Comparison of ENCODE assay signal across 28 mouse cellular contexts in the genomic region with DNA sequence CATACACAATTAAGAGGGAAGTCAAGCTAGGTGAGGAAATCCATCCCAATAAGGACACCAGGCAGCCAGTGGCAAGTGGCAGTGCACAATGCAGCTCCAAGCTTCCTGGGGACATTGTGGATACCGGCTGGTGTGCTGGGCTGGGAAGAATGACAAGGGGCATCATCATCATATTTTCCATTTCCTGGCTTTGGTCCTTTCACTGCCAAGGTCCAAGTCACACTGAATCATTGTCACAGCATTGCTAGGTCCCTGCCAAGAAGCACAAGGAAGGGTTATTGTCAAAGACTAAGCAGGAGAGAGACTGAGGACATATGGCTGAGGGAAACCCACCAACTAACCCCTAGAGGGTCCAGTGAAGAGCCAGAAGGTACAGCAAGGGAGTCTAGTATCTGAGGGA.
DNase-seq lines count a peak whose midpoint lies in the region; ATAC-seq and TF ChIP-seq lines count a peak whose summit lies in the region.
"Had no signal": no experiment of that assay in that cellular context is flagged by ENCODE, and none has a peak within 500 bp of the region (broad histone marks: within the 10 kb centered on the region; RNA-seq: fewer than 3 reads in every experiment).

No protein-coding gene starts in this region.

- H3K9me3 ChIP-seq in midbrain, postnatal 0 days (ENCODE audit: low read length), result no peaks in the 10 kb centered on the region
- no peaks in the 10 kb centered on the region for H3K9me3 ChIP-seq in midbrain, embryonic 11.5 days (ENCODE audit: control insufficient read depth, low read length)
- H3K9me3 ChIP-seq: embryonic facial prominence, embryonic 15.5 days; heart, embryonic 10.5 days; kidney, embryonic 15.5 days; limb, embryonic 13.5 days; liver, embryonic 13.5 days; midbrain, embryonic 15.5 days; neural tube, embryonic 13.5 days had no signal

- no peak; the same call in 1 of the 2 replicates for ATAC-seq in midbrain, postnatal 0 days (ENCODE audit: low FRiP score)
- no peak for ATAC-seq in midbrain, embryonic 11.5 days (ENCODE audit: low FRiP score)
- ATAC-seq: activated CD4-positive, CD25-positive, alpha-beta regulatory T cell, adult 4 months; forebrain, embryonic 14.5 days; midbrain, embryonic 15.5 days had no signal

- no peak overlapping the region for H3K4me2 ChIP-seq in midbrain, postnatal 0 days (ENCODE audit: low read depth, low read length, poor library complexity, severe bottlenecking)
- H3K4me2 ChIP-seq in midbrain, embryonic 11.5 days, result no peak overlapping the region
- H3K4me2 ChIP-seq: embryonic facial prominence, embryonic 15.5 days; kidney, embryonic 15.5 days; limb, embryonic 13.5 days; liver, embryonic 13.5 days; midbrain, embryonic 15.5 days; neural tube, embryonic 13.5 days had no signal

- H3K4me1 ChIP-seq in midbrain, postnatal 0 days (ENCODE audit: insufficient read depth, low read length), result no peaks in the 10 kb centered on the region
- H3K4me1 ChIP-seq in midbrain, embryonic 11.5 days (ENCODE audit: control insufficient read depth, insufficient read depth, low read length), result 0 out of 2 replicates have a peak, but pooled peaks cover 2% of the 10 kb centered on the region
- H3K4me1 ChIP-seq: embryonic facial prominence, embryonic 15.5 days; heart, embryonic 10.5 days; kidney, embryonic 15.5 days; limb, embryonic 13.5 days; liver, embryonic 13.5 days had no signal

- no peak overlapping the region for H3K9ac ChIP-seq in midbrain, postnatal 0 days (replicated peaks; ENCODE audit: low read length, poor library complexity, severe bottlenecking)
- H3K9ac ChIP-seq in midbrain, embryonic 11.5 days (ENCODE audit: low read length), result no peak overlapping the region
- H3K9ac ChIP-seq: embryonic facial prominence, embryonic 15.5 days; kidney, embryonic 15.5 days; limb, embryonic 13.5 days; liver, embryonic 13.5 days; midbrain, embryonic 15.5 days; neural tube, embryonic 13.5 days had no signal

- no peak for TF ChIP-seq CTCF in midbrain, postnatal 0 days (IDR thresholded peaks at IDR 0.05)

- H3K27me3 ChIP-seq in midbrain, postnatal 0 days (ENCODE audit: insufficient read depth, low read length), result no peaks in the 10 kb centered on the region
- no peaks in the 10 kb centered on the region for H3K27me3 ChIP-seq in midbrain, embryonic 11.5 days (ENCODE audit: control insufficient read depth, insufficient read depth, low read length)
- H3K27me3 ChIP-seq: embryonic facial prominence, embryonic 15.5 days; kidney, embryonic 15.5 days; limb, embryonic 13.5 days; liver, embryonic 13.5 days; midbrain, embryonic 15.5 days; neural tube, embryonic 13.5 days had no signal

- H3K4me3 ChIP-seq in midbrain, postnatal 0 days (ENCODE audit: low read depth, low read length), result no peak overlapping the region
- H3K4me3 ChIP-seq in midbrain, embryonic 11.5 days (ENCODE audit: low read depth, low read length), result no peak overlapping the region
- H3K4me3 ChIP-seq: embryonic facial prominence, embryonic 15.5 days; heart, embryonic 10.5 days; kidney, embryonic 15.5 days; limb, embryonic 13.5 days; liver, embryonic 13.5 days; midbrain, embryonic 15.5 days; myocyte; neural tube, embryonic 13.5 days had no signal

- H3K27ac ChIP-seq in midbrain, postnatal 0 days (ENCODE audit: low read depth, low read length), result no peak overlapping the region
- H3K27ac ChIP-seq in midbrain, embryonic 11.5 days (ENCODE audit: low read depth, low read length), result no peak overlapping the region
- H3K27ac ChIP-seq: embryonic facial prominence, embryonic 15.5 days; heart, embryonic 10.5 days; kidney, embryonic 15.5 days; limb, embryonic 13.5 days; liver, embryonic 13.5 days; midbrain, embryonic 15.5 days; neural tube, embryonic 13.5 days; stomach, postnatal 0 days had no signal

- 83% methylated on average over 1 of the region's 1 CpGs for WGBS in midbrain, postnatal 0 days
- 83% methylated on average over 1 of the region's 1 CpGs for WGBS in midbrain, embryonic 11.5 days

- H3K36me3 ChIP-seq in midbrain, postnatal 0 days (ENCODE audit: insufficient read depth, low read length), result no peaks in the 10 kb centered on the region
- H3K36me3 ChIP-seq in midbrain, embryonic 11.5 days (ENCODE audit: control insufficient read depth, insufficient read depth, low read length), result no peaks in the 10 kb centered on the region
- H3K36me3 ChIP-seq: embryonic facial prominence, embryonic 15.5 days; heart, embryonic 10.5 days; kidney, embryonic 15.5 days; limb, embryonic 13.5 days; liver, embryonic 13.5 days; midbrain, embryonic 15.5 days; neural tube, embryonic 13.5 days had no signal

- DNase-seq in midbrain, postnatal 0 days (ENCODE audit: low spot score), result peak; percentile 77
- DNase-seq in midbrain, embryonic 11.5 days (ENCODE audit: low spot score, missing footprints), result no peak
- peak; percentile 38 for DNase-seq in cerebellum, adult 11 months
- peak; percentile 79 for DNase-seq in cerebellum, adult 9-11 months
- DNase-seq in urinary bladder, adult 18-20 months (ENCODE audit: low spot score in 2 of 2), result no peak
- no peak for DNase-seq in ovary, adult 18-20 months (ENCODE audit: low spot score)
- DNase-seq in spleen, postnatal 10 days (ENCODE audit: low spot score in 2 of 2), result no peak
- DNase-seq: adrenal gland, postnatal 14 days; B cell, adult 2 months; gastrocnemius, postnatal 10 days; heart, postnatal 4 days; kidney, adult 11 months; kidney, postnatal 36 days; layer of hippocampus, postnatal 36 days; liver, embryonic 13.5 days; lung, adult 2 months; thymus, adult 2 months; thymus, postnatal 4 days had no signal

Comparison
In these comparisons a context has a peak if more than half of its experiments do, and no peak if none do; other contexts are left out.
1. DNase-seq: peak in midbrain, postnatal 0 days (single experiment), cerebellum, adult 11 months (single experiment) and cerebellum, adult 9-11 months (single experiment); none in midbrain, embryonic 11.5 days (single experiment), urinary bladder, adult 18-20 months (0 of 2), ovary, adult 18-20 months (single experiment) and spleen, postnatal 10 days (0 of 2).